Mouse (Mus musculus): ENCODE measurements around the gene Exph5.

The Exph5 gene

GRCm38 (mm10) chr9:53404753-53405722 is 103.6 kb downstream of the Exph5 start:
- DNase-seq (ENCODE audit: low spot score in 2 of 2): peak in 1 of 2 experiments; percentile 44

DNA sequence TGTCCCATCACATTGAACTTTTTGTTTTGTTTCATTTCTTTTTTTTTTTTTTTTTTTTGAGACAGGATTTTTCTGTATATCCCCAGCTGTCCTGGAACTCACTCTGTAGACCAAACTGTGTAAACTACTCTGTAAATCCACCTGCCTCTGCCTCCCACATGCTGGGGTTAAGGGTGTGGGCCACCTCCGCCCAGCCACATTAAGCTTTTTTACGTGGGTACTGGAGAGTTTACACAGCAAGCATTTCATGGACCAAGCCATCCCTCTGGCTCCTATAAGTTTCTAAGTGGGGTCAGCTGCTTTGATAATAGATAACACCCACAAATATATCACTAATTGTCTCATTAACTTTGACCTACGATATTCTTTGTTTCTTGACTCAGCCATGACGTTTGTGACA is 107.1 kb downstream of the Exph5 start:
- no peak for DNase-seq (ENCODE audit: low spot score in 2 of 2)

DNA sequence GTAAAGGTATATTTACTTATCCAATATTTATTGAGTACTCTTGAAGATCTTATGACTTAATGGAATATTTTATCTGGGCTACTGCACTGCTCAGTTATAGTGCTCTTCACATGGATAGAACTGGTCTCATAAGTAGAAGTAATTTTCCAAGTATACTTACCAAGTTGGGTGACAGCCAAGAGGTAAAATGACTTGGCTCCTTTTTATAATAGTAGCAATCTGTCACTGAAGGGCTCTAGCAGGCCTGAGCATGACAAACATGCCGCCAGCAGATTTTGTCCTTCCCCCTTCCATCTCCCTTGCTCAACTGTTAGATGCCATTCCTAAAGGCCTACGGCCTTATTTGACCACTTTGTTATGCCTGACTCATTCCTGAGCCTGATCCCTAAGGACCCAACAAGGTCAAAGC is 107.5 kb downstream of the Exph5 start:
- no peak for DNase-seq (ENCODE audit: low spot score in 2 of 2)

GRCm38 (mm10) chr9:53409427-53409826 is 108.0 kb downstream of the Exph5 start:
- no peak for DNase-seq (ENCODE audit: low spot score in 2 of 2)

GRCm38 (mm10) chr9:53422133-53422896 is 120.8 kb downstream of the Exph5 start:
- DNase-seq (ENCODE audit: low spot score in 2 of 2): no peak

DNA sequence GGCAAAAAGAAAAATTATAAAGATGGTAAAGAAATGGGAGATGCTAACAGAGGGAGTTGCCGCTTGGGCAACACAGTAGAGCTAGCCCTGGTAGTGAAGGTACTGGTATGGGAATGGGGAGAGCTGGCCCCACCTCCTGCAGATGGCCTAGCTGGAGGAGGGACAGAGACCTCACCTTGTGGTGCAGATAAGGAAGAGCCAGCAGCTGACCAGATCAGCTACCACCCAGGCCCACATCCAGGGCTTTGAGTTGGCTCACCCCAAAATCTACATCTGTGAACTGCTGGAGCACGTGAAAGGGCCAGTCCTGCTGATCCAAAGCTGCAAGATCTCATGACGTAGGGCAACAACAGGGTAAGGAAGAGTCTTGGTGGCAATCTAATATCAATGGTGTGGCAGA is 125.3 kb downstream of the Exph5 start:
- DNase-seq (ENCODE audit: low spot score in 2 of 2): no peak
